Mouse (Mus musculus): ENCODE results near the gene Acsf2.

GRCm38 (mm10) chr11:94630199-94631011 lies 28.7 kb upstream of the Acsf2 start:
- no peak for TF ChIP-seq EP300 (IDR thresholded peaks at IDR 0.05; ENCODE audit: low read length)
- no peak for TF ChIP-seq CTCF (conservative IDR thresholded peaks at IDR 0.05 in 1 of 2, IDR thresholded peaks at IDR 0.05 in 1 of 2; ENCODE audit: low read depth in 2 of 2, low read length in 2 of 2)
- no peak for TF ChIP-seq POLR2AphosphoS2 (IDR thresholded peaks at IDR 0.05; ENCODE audit: low read depth, low read length)
- peak; percentile 73 for TF ChIP-seq MAX (IDR thresholded peaks at IDR 0.05; ENCODE audit: low read length)
- no peak for TF ChIP-seq USF2 (conservative IDR thresholded peaks at IDR 0.05; ENCODE audit: low read depth, low read length)
